Mouse (Mus musculus) stomach, embryonic 14.5 days (tissue): ENCODE data around the gene Klhl21. TPM values are rescaled to one million over a fixed set of nuclear protein-coding genes. Genes with fewer than 3 reads are reported as not detected.
A peak's percentile ranks its signal among the peaks of the same experiment; 100 is the strongest.

Experiments
- ATAC-seq: fragments of 200-750 bp; cut with Nextera tagmentation; 2 replicates; pipeline ENCODE4 v1.8.0; 2017; ENCODE audit warnings: low read depth, moderate TSS enrichment; ENCODE audit not compliant: insufficient number of reproducible peaks, insufficient read depth, low FRiP score
- H3K27ac ChIP-seq: fragments of 300-500 bp; sonication (generic); 2 replicates; pipeline ENCODE4 v1.5.1; 2014; ENCODE audit warnings: mild to moderate bottlenecking, low read length, moderate library complexity, mixed read lengths
- H3K27me3 ChIP-seq: fragments of 300-500 bp; sonication (generic); 2 replicates; pipeline ENCODE4 v1.6.1; 2014; ENCODE audit warnings: low read length, control low read depth, mixed read lengths; ENCODE audit not compliant: control insufficient read depth, insufficient read depth
- H3K36me3 ChIP-seq: fragments of 300-500 bp; sonication (generic); 2 replicates; pipeline ENCODE4 v1.6.1; 2014; ENCODE audit warnings: mild to moderate bottlenecking, control low read depth, low read length, moderate library complexity, mixed read lengths; ENCODE audit not compliant: control insufficient read depth, insufficient read depth
- H3K4me1 ChIP-seq: fragments of 300-500 bp; sonication (generic); 2 replicates; pipeline ENCODE4 v1.6.1; 2014; ENCODE audit warnings: low read length, control low read depth, mixed read lengths; ENCODE audit not compliant: control insufficient read depth, insufficient read depth
- H3K4me2 ChIP-seq: fragments of 300-500 bp; sonication (generic); replicated peaks from 2 replicates; pipeline ENCODE4 v1.6.1; 2014; ENCODE audit warnings: low read depth, low read length, control low read depth
- H3K4me3 ChIP-seq: fragments of 300-500 bp; sonication (generic); 2 replicates; pipeline ENCODE4 v1.5.1; 2014; ENCODE audit warnings: low read depth, low read length, control low read depth
- H3K9ac ChIP-seq: fragments of 300-500 bp; sonication (generic); replicated peaks from 2 replicates; pipeline ENCODE4 v1.6.1; 2014; ENCODE audit warnings: low read depth, mild to moderate bottlenecking, control low read depth, low read length, moderate library complexity, mixed read lengths
- H3K9me3 ChIP-seq: fragments of 300-500 bp; sonication (generic); 2 replicates; pipeline ENCODE4 v1.6.1; 2016; ENCODE audit warnings: low read depth, low read length, control low read depth; ENCODE audit not compliant: control insufficient read depth
- WGBS: fragments of 180-500 bp; shearing (Covaris S2); extraction: QIAGEN DNeasy Blood & Tissue Kit; methylation state at CpG from one replicate; pipeline ENCODE4 v1.1.7; 2014; 5-methylcytosine and 5-hydroxymethylcytosine counted together
- polyA plus RNA-seq: library from polyadenylated mRNA; unstranded; fragments of >200 nt; fragmentation: Nextera tagmentation; extraction: Ambion mirVana; gene quantifications from 2 replicates; pipeline ENCODE4 v1.2.1, GENCODE M21; 2014

Gene Klhl21
- polyA plus RNA-seq, 1 experiment from 2014 or later = 5.8 TPM

DNA sequence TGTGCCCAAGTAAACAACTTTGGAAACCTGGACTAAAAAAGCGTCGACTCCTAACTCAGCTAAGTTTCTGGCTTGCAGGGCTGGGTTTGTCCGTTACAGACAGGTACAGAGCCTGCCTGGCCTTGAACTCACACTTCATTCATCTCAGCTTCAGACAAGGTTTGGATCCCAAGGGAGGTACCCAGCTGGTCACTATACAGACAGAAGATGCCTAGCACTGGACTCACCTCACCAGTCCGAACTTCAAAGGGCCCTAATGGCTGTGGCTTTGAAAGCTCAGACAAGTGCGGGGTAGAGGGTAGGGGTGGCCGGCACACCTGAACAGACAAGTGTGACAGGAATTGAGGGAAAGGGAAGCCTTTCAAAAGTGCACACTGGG lies 19.5 kb upstream of the Klhl21 start:
- Histone ChIP-seq H3K4me2 (peak overlapping the region; percentile 87; the same call in 1 of the 2 replicates), H3K27ac (peak overlapping the region; percentile 80), H3K9ac (0 out of 2 replicates have a peak overlapping the region, but pooled peaks have one; percentile 92), H3K36me3 (peaks cover 24% of the 10 kb centered on the region), H3K4me3 (peak overlapping the region; percentile 85), H3K9me3 (no peaks in the 10 kb centered on the region), H3K4me1 (peaks cover 28% of the 10 kb centered on the region; the same call in 1 of the 2 replicates), H3K27me3 (no peaks in the 10 kb centered on the region)
- 25% methylated on average over 6 of the region's 6 CpGs for WGBS
- peak; percentile 1; the same call in 1 of the 2 replicates for ATAC-seq

DNA sequence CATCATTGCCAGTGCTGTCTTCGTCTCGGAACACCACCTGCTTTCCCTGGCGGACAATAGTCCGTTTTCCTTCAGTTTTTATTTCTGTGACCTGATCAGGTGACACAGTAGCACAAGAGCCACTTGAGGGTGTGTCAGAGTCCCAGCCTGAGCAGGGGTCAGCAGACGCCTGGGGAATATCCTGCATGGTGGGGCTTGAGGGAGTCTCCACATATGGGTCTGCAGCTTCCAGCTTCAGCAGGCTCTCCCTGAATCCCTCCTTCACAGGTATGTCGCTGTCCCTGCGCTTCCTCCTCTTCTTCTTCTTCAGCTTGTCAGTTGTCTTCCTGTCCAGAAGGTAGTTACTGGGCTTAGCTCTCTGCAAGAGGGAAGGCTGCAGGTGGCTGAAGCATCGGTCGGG lies 16.5 kb upstream of the Klhl21 start:
- Histone ChIP-seq H3K4me3 (no peak overlapping the region), H3K27me3 (no peaks in the 10 kb centered on the region), H3K27ac (no peak overlapping the region), H3K36me3 (peaks cover 24% of the 10 kb centered on the region), H3K4me1 (peaks cover 27% of the 10 kb centered on the region; the same call in 1 of the 2 replicates), H3K4me2 (no peak overlapping the region), H3K9ac (no peak overlapping the region), H3K9me3 (no peaks in the 10 kb centered on the region)
- no peak for ATAC-seq
- 92% methylated on average over 9 of the region's 9 CpGs for WGBS

- no peak overlapping the region for H3K4me3 ChIP-seq
- peaks cover 22% of the 10 kb centered on the region; the same call in 1 of the 2 replicates for H3K4me1 ChIP-seq
- no peak overlapping the region for H3K9ac ChIP-seq
- H3K4me2 ChIP-seq = no peak overlapping the region
- peaks cover 24% of the 10 kb centered on the region for H3K36me3 ChIP-seq
- ATAC-seq = no peak
- 77% methylated on average over 6 of the region's 6 CpGs for WGBS
- no peaks in the 10 kb centered on the region for H3K27me3 ChIP-seq
- H3K9me3 ChIP-seq = no peaks in the 10 kb centered on the region
- no peak overlapping the region for H3K27ac ChIP-seq
These were observed 15.6 kb upstream of the Klhl21 start for GRCm38 (mm10) chr4:151993035-151993434.

GRCm38 (mm10) chr4:151994228-151995171 lies 14.1 kb upstream of the Klhl21 start:
- 1% methylated on average over 55 of the region's 61 CpGs for WGBS
- H3K27me3 ChIP-seq = no peaks in the 10 kb centered on the region
- peaks cover 24% of the 10 kb centered on the region for H3K36me3 ChIP-seq
- peak overlapping the region; percentile 98 for H3K9ac ChIP-seq
- H3K4me2 ChIP-seq = peak overlapping the region; percentile 76
- ATAC-seq = no peak
- peaks cover 16% of the 10 kb centered on the region; the same call in 1 of the 2 replicates for H3K4me1 ChIP-seq
- peak overlapping the region; percentile 82; the same call in 1 of the 2 replicates for H3K27ac ChIP-seq
- H3K4me3 ChIP-seq = peak overlapping the region; percentile 97
- no peaks in the 10 kb centered on the region for H3K9me3 ChIP-seq

- peak overlapping the region; percentile 98 for H3K9ac ChIP-seq
- peaks cover 21% of the 10 kb centered on the region for H3K36me3 ChIP-seq
- H3K27me3 ChIP-seq = no peaks in the 10 kb centered on the region
- peak overlapping the region; percentile 82 for H3K27ac ChIP-seq
- H3K4me1 ChIP-seq = peaks cover 16% of the 10 kb centered on the region; the same call in 1 of the 2 replicates
- no peak; the same call in 1 of the 2 replicates for ATAC-seq
- peak overlapping the region; percentile 76 for H3K4me2 ChIP-seq
- WGBS = 1% methylated on average over 73 of the region's 111 CpGs
- H3K4me3 ChIP-seq = peak overlapping the region; percentile 97
- H3K9me3 ChIP-seq = no peaks in the 10 kb centered on the region
These were observed 13.0 kb upstream of the Klhl21 start for GRCm38 (mm10) chr4:151995371-151996172.

- WGBS = under 1% methylated on average over 92 of the region's 94 CpGs
- Histone ChIP-seq H3K9ac (peak within 1 kb of the TSS; percentile 98), H3K9me3 (no peaks in the 10 kb centered on the region), H3K36me3 (peaks cover 13% of the 10 kb centered on the region), H3K27ac (peak within 1 kb of the TSS; percentile 86), H3K4me3 (peak within 1 kb of the TSS; percentile 97), H3K27me3 (no peaks in the 10 kb centered on the region), H3K4me1 (peaks cover 16% of the 10 kb centered on the region; the same call in 1 of the 2 replicates), H3K4me2 (peak within 1 kb of the TSS; percentile 76)
- peak; percentile 96 for ATAC-seq
These were observed 12.2 kb upstream of the Klhl21 start, which contains the start of gene Phf13 for GRCm38 (mm10) chr4:151996173-151996950. Phf13 (minus strand) TSS chr4:151996258.

DNA sequence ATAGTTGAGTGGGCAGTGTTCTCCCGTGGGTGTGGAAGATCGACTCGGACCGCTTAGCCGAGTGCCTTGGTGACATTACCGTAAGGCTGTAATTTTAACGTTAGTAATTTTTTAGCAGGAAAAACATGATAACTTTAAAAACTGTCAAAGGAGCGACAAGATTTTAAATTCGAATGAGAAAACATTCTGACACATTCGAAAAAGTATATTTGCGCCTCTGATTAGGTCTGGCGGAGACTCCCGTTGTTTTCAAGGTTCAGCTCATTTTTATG lies 11.7 kb upstream of the Klhl21 start:
- Histone ChIP-seq H3K4me1 (peaks cover 16% of the 10 kb centered on the region; the same call in 1 of the 2 replicates), H3K4me2 (peak overlapping the region; percentile 62), H3K4me3 (peak overlapping the region; percentile 97), H3K9ac (peak overlapping the region; percentile 65), H3K27me3 (no peaks in the 10 kb centered on the region), H3K9me3 (no peaks in the 10 kb centered on the region), H3K36me3 (peaks cover 8% of the 10 kb centered on the region), H3K27ac (peak overlapping the region; percentile 86)
- 4% methylated on average over 13 of the region's 13 CpGs for WGBS
- ATAC-seq = no peak
